Mouse (Mus musculus) midbrain, embryonic 11.5 days (tissue): ENCODE measurements around the gene Tmem45a. TPM values are rescaled to one million over a fixed set of nuclear protein-coding genes. Genes with fewer than 3 reads are reported as not detected.

Source experiments
- ATAC-seq: fragments of 200-750 bp; cut with Nextera tagmentation; 2 replicates; pipeline ENCODE4 v1.8.0; 2017; ENCODE audit warnings: moderate TSS enrichment, moderate library complexity; ENCODE audit not compliant: low FRiP score
- DNase-seq: peaks from one replicate; pipeline ENCODE4 v3.0.0; 2015; ENCODE audit warnings: low spot score; ENCODE audit errors: missing footprints
- H3K27ac ChIP-seq: fragments of 300-500 bp; sonication (generic); 2 replicates; pipeline ENCODE4 v1.5.1; 2014; ENCODE audit warnings: low read depth, low read length
- H3K27me3 ChIP-seq: fragments of 300-500 bp; sonication (generic); 2 replicates; pipeline ENCODE4 v1.6.1; 2014; ENCODE audit warnings: mild to moderate bottlenecking, low read length, moderate library complexity, mixed read lengths; ENCODE audit not compliant: control insufficient read depth, insufficient read depth
- H3K36me3 ChIP-seq: fragments of 300-500 bp; sonication (generic); 2 replicates; pipeline ENCODE4 v1.6.1; 2014; ENCODE audit warnings: mild to moderate bottlenecking, low read length, moderate library complexity, mixed read lengths; ENCODE audit not compliant: control insufficient read depth, insufficient read depth
- H3K4me1 ChIP-seq: fragments of 300-500 bp; sonication (generic); 2 replicates; pipeline ENCODE4 v1.6.1; 2014; ENCODE audit warnings: low read length; ENCODE audit not compliant: control insufficient read depth, insufficient read depth
- H3K4me2 ChIP-seq: fragments of 300-500 bp; sonication (generic); 2 replicates; pipeline ENCODE4 v1.6.1; 2014; ENCODE audit warnings: mild to moderate bottlenecking, moderate library complexity
- H3K4me3 ChIP-seq: fragments of 300-500 bp; sonication (generic); 2 replicates; pipeline ENCODE4 v1.5.1; 2014; ENCODE audit warnings: low read depth, low read length
- H3K9ac ChIP-seq: fragments of 300-500 bp; sonication (generic); 2 replicates; pipeline ENCODE4 v1.6.1; 2014; ENCODE audit warnings: low read length
- H3K9me3 ChIP-seq: fragments of 300-500 bp; sonication (generic); 2 replicates; pipeline ENCODE4 v1.6.1; 2016; ENCODE audit warnings: low read length; ENCODE audit not compliant: control insufficient read depth
- WGBS: fragments of 180-500 bp; shearing (Covaris S2); extraction: QIAGEN DNeasy Blood & Tissue Kit; methylation state at CpG from one replicate; pipeline ENCODE4 v1.1.7; 2014; 5-methylcytosine and 5-hydroxymethylcytosine counted together
- polyA plus RNA-seq: library from polyadenylated mRNA; unstranded; fragments of >200 nt; fragmentation: Nextera tagmentation; extraction: Ambion mirVana; gene quantifications from 2 replicates; pipeline ENCODE4 v1.2.1, GENCODE M21; 2014

Tmem45a gene
- polyA plus RNA-seq, 1 experiment from 2014 or later = 9.5 TPM

DNA sequence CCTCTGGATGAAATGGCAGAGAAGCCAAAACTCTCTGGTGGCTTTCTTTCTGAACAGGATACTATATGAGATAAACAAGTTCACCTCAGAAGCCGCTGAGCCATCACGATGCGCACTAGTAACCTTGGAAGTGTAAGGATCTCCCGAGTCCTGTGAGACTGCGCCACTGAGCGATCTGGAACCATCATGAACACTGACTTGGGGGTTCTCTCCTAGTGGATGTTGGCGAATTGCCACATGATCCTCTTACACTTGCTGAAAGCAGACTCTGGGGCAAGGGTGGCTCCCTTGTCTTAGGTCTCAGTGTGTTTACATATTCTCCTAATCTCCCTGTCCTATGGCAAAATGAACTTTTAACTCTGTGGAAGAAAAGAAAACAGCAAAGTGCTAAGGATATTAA, 85.0 kb downstream of the Tmem45a start:
- no peaks in the 10 kb centered on the region for H3K9me3 ChIP-seq
- no peak overlapping the region for H3K9ac ChIP-seq
- WGBS = 88% methylated on average over 7 of the region's 7 CpGs
- H3K4me2 ChIP-seq = no peak overlapping the region
- DNase-seq (no peak), ATAC-seq (no peak)
- no peaks in the 10 kb centered on the region for H3K27me3 ChIP-seq
- H3K4me3 ChIP-seq = no peak overlapping the region
- H3K4me1 ChIP-seq = no peaks in the 10 kb centered on the region
- H3K36me3 ChIP-seq = no peaks in the 10 kb centered on the region
- no peak overlapping the region for H3K27ac ChIP-seq

DNA sequence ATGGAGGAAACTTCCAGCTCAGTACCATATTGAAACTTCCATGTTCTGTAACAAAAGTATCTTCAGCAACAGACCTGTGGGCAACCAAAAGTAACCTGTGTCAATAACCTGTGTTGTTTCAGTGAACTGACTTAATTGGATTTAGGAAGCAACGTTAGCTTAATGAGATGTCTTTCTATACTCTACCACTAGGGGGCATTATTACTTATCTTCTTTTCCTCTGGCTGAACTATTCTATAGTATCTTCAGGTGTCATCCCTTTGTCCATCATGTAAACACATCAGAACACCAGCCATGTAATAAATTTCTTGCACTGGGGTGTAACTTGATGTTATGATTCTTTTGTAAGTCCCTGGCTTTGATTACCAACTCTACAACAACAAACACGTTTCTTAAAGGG, 85.5 kb downstream of the Tmem45a start:
- no peaks in the 10 kb centered on the region for H3K27me3 ChIP-seq
- ATAC-seq = no peak; the same call in 1 of the 2 replicates
- H3K36me3 ChIP-seq = no peaks in the 10 kb centered on the region
- no peaks in the 10 kb centered on the region for H3K4me1 ChIP-seq
- no peak overlapping the region for H3K9ac ChIP-seq
- peak; percentile 87 for DNase-seq
- no peak overlapping the region for H3K4me3 ChIP-seq
- H3K9me3 ChIP-seq = no peaks in the 10 kb centered on the region
- 42% methylated on average over 2 of the region's 2 CpGs for WGBS
- no peak overlapping the region for H3K27ac ChIP-seq
- no peak overlapping the region for H3K4me2 ChIP-seq

DNA sequence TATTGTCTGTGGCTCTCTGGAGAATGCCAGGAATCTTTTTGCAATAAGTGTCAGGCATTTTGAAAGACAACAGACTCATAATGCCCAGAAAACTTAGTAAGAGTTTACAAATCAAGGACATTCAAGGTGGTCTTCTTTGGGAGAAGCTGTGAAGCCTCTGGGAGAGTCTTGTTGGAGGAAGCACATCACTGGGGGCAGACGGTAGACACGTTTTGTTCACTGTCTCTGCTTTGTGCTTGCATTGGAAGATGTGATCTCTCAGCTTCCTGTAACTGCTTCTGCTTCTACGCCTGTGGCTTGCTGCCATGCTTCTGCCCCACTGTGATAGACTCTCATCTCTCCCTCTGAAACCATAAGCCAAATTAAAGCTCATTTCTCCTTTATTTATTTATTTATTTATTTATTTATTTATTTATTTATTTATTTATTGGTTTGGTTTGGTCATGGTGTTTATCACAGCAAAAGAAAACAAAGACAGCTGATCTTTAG, 86.4 kb downstream of the Tmem45a start:
- no peak overlapping the region for H3K9ac ChIP-seq
- no peak overlapping the region for H3K4me2 ChIP-seq
- no peaks in the 10 kb centered on the region for H3K27me3 ChIP-seq
- WGBS = 88% methylated on average over 3 of the region's 3 CpGs
- no peaks in the 10 kb centered on the region for H3K36me3 ChIP-seq
- H3K27ac ChIP-seq = no peak overlapping the region
- H3K4me1 ChIP-seq = no peaks in the 10 kb centered on the region
- H3K4me3 ChIP-seq = no peak overlapping the region
- DNase-seq (no peak), ATAC-seq (no peak)
- no peaks in the 10 kb centered on the region for H3K9me3 ChIP-seq

DNA sequence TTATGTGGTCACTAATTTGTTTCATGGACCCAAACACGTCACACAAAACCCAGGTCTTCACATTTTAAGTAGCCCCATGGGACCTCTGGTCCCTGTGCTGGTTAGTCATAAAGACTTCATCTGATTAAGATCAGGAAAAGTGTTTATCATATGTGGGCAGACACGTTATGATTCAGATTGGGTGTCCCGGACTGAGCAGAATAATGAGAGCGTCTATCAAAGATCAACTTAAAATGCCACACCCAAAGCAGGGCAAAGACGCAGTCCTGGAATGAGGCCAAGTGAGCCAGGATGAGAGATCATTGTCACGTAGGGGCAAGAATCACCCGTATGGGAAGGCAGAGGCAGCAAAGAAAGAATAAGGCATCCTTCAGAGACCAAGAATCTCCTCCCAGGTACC, 87.1 kb downstream of the Tmem45a start:
- Histone ChIP-seq H3K9ac (no peak overlapping the region), H3K4me1 (no peaks in the 10 kb centered on the region), H3K4me2 (no peak overlapping the region), H3K36me3 (no peaks in the 10 kb centered on the region), H3K27me3 (no peaks in the 10 kb centered on the region), H3K4me3 (no peak overlapping the region), H3K27ac (no peak overlapping the region), H3K9me3 (no peaks in the 10 kb centered on the region)
- ATAC-seq = no peak
- 93% methylated on average over 7 of the region's 7 CpGs for whole genome bisulfite sequencing
- DNase-seq = no peak

DNA sequence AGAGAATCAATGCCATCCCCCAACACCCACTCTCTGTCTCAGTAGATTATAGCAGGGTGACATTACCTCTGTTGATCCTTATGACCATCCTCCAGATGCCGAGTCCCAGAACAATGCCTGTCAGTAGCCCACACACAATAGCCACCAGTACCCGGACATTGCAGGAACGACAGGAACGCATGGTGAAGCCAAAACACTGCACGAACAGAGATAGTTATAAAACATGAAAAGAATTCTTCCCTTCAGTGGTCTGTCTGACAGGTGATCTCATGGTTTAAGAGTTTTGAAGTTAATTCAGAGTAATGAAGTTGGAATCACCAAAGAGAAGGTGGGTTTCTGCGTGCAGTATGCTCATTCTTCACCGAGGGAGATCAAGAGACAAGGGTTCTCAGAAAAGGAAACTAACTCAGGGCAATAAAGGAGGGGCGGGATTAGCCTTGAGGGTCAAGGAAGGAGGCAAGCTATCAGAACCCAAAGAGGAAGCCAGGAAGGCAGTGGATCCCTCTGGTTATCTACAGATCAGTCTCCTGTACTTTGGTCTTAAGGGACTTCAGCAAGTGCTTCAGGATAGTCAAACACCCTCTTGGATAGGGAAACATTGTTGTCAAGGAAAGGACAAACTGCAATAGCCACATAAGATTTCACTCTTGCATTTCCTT, 90.4 kb downstream of the Tmem45a start, which contains the start of gene Adgrg7:
TSS of gene Adgrg7 (minus strand) at position 375 of the 659 bp plus-strand sequence.
- Histone ChIP-seq H3K4me3 (no peak within 1 kb of the TSS), H3K9ac (no peak within 1 kb of the TSS), H3K4me2 (no peak within 1 kb of the TSS), H3K36me3 (no peaks in the 10 kb centered on the region), H3K9me3 (no peaks in the 10 kb centered on the region), H3K27ac (no peak within 1 kb of the TSS), H3K27me3 (no peaks in the 10 kb centered on the region), H3K4me1 (no peaks in the 10 kb centered on the region)
- 82% methylated on average over 8 of the region's 8 CpGs for WGBS
- DNase-seq = no peak
- no peak for ATAC-seq

DNA sequence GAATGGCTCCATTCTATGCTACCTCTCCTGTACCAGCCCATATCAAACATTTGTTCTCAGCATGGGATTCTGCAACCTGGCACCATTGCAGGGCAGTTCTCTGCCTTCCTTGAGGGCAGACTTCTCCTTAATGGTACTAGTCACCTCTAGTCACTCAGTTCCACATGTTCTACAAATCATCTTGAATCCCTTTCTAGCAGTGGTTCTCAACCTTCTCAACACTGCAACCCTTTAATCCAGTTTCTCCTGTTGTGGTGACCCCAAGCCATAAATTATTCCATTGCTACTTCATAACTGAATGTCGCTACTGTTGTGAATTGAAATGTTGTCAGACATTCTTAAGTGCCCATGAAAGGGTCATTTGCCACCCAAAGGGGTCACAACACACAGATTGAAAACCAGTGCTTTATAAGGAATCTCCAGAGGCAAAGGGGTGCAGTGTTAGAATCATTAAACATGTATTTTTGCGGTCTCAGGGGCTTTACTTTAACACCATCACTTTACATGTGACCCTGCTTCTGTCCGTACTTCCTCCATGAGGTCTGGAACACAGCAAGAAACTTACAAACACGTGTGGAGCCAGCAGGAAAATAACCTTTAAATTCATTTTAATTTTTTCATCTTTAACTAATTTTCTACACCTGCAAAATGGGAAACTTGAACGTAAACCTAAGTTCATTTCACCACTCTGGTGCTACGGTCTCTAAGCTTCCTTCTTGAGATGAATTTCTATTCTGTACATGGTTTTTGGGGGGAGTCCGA, 91.4 kb downstream of the Tmem45a start:
- H3K36me3 ChIP-seq = no peaks in the 10 kb centered on the region
- 81% methylated on average over 7 of the region's 7 CpGs for WGBS
- no peak overlapping the region for H3K4me3 ChIP-seq
- H3K27me3 ChIP-seq = no peaks in the 10 kb centered on the region
- H3K4me1 ChIP-seq = no peaks in the 10 kb centered on the region
- no peaks in the 10 kb centered on the region for H3K9me3 ChIP-seq
- DNase-seq = no peak
- no peak overlapping the region for H3K4me2 ChIP-seq
- H3K9ac ChIP-seq = no peak overlapping the region
- ATAC-seq = no peak
- H3K27ac ChIP-seq = no peak overlapping the region

DNA sequence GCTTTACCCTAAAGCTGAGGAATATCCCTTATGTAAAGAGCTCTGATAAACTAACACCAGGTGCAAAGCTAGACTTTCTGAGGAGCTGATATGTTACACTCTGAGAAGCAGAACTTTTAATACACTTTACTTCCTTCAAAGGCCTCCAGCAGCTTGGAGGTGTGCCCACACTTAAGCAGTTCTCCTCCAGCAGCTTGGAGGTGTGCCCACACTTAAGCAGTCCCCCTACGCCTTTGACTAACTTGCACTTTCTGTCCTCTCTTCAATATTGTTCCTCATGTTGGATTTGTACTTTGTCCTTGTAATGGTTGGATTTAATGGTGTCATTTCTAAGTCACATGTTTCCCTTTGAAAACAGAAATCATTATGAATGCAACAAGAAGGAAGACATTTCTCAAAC, 92.2 kb downstream of the Tmem45a start:
- no peak for DNase-seq
- WGBS = 86% methylated on average over 1 of the region's 1 CpGs
- no peak overlapping the region for H3K9ac ChIP-seq
- H3K4me2 ChIP-seq = no peak overlapping the region
- H3K9me3 ChIP-seq = no peaks in the 10 kb centered on the region
- H3K4me3 ChIP-seq = no peak overlapping the region
- no peaks in the 10 kb centered on the region for H3K4me1 ChIP-seq
- no peak for ATAC-seq
- no peaks in the 10 kb centered on the region for H3K27me3 ChIP-seq
- no peak overlapping the region for H3K27ac ChIP-seq
- H3K36me3 ChIP-seq = no peaks in the 10 kb centered on the region

DNA sequence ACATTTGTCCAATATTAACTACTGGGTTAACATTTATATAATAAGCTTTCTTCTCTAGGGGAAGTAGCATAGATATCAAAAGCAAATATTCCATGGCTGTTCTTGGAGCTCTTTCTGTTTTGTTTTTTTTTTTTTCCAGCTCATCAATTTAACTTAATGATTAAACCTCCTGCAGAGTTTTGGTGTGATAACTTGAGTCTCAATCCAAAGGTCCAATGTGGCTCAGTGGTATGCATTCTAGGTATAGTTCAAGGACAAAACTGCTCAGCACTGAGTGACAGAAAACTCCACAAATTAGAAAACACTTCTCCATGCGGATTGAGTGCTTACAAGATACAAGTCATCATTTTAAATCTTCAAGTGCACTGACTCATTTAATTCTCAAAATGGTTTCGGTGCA, 100.0 kb downstream of the Tmem45a start:
- no peak overlapping the region for H3K4me3 ChIP-seq
- H3K27ac ChIP-seq = no peak overlapping the region
- no peaks in the 10 kb centered on the region for H3K27me3 ChIP-seq
- H3K9ac ChIP-seq = no peak overlapping the region
- no peaks in the 10 kb centered on the region for H3K4me1 ChIP-seq
- no peak overlapping the region for H3K4me2 ChIP-seq
- ATAC-seq = no peak
- no peaks in the 10 kb centered on the region for H3K36me3 ChIP-seq
- DNase-seq = no peak
- WGBS = 89% methylated on average over 2 of the region's 2 CpGs
- no peaks in the 10 kb centered on the region for H3K9me3 ChIP-seq
